Mouse (Mus musculus) liver, embryonic 11.5 days (tissue): ENCODE measurements at regions not wholly inside any gene's neighbourhood (a gene's known extent, or its start where the extent isn't known, plus 50 kb on each side); places are given as distances from the start of the nearest gene placed in this dataset.

Experiments used
- ATAC-seq: fragments of 200-750 bp; cut with Nextera tagmentation; replicated peaks from 2 replicates; pipeline ENCODE4 v1.8.0; 2017; ENCODE audit warnings: moderate number of reproducible peaks, mild to moderate bottlenecking, moderate TSS enrichment, moderate library complexity; ENCODE audit not compliant: low FRiP score
- DNase-seq: peaks from one replicate; pipeline ENCODE4 v3.0.0-alpha.2; 2017; ENCODE audit warnings: low spot score
- H3K27ac ChIP-seq: fragments of 300-500 bp; sonication (generic); 2 replicates; pipeline ENCODE4 v1.5.1; 2014; ENCODE audit warnings: mild to moderate bottlenecking, low read depth, low read length, control low read depth
- H3K27me3 ChIP-seq: fragments of 300-500 bp; sonication (generic); replicated peaks from 2 replicates; pipeline ENCODE4 v1.6.1; 2014; ENCODE audit warnings: low read length, mixed read lengths; ENCODE audit not compliant: control insufficient read depth, insufficient read depth
- H3K36me3 ChIP-seq: fragments of 300-500 bp; sonication (generic); 2 replicates; pipeline ENCODE4 v1.6.1; 2014; ENCODE audit warnings: mild to moderate bottlenecking, low read length, moderate library complexity, mixed read lengths; ENCODE audit not compliant: control insufficient read depth, insufficient read depth
- H3K4me1 ChIP-seq: fragments of 300-500 bp; sonication (generic); replicated peaks from 2 replicates; pipeline ENCODE4 v1.6.1; 2014; ENCODE audit warnings: low read length, mixed read lengths; ENCODE audit not compliant: control insufficient read depth, insufficient read depth
- H3K4me2 ChIP-seq: fragments of 300-500 bp; sonication (generic); 2 replicates; pipeline ENCODE4 v1.6.1; 2014; ENCODE audit warnings: mild to moderate bottlenecking, control low read depth, moderate library complexity
- H3K4me3 ChIP-seq: fragments of 300-500 bp; sonication (generic); 2 replicates; pipeline ENCODE4 v1.5.1; 2014; ENCODE audit warnings: low read depth, low read length, control low read depth
- H3K9ac ChIP-seq: fragments of 300-500 bp; sonication (generic); 2 replicates; pipeline ENCODE4 v1.6.1; 2014; ENCODE audit warnings: low read depth, low read length, control low read depth
- H3K9me3 ChIP-seq: fragments of 300-500 bp; sonication (generic); 2 replicates; pipeline ENCODE4 v1.6.1; 2016; ENCODE audit warnings: low read length, inconsistent platforms, mixed read lengths; ENCODE audit not compliant: control insufficient read depth
- WGBS: fragments of 180-500 bp; shearing (Covaris S2); extraction: QIAGEN DNeasy Blood & Tissue Kit; methylation state at CpG from one replicate; pipeline ENCODE4 v1.1.7; 2014; 5-methylcytosine and 5-hydroxymethylcytosine counted together

GRCm38 (mm10) chr13:37507146-37507545 is 162.1 kb downstream of the Ly86 start:
- Histone ChIP-seq H3K4me3 (no peak overlapping the region), H3K9ac (no peak overlapping the region), H3K27me3 (no peaks in the 10 kb centered on the region), H3K9me3 (no peaks in the 10 kb centered on the region), H3K4me1 (peaks cover 31% of the 10 kb centered on the region), H3K4me2 (no peak overlapping the region), H3K36me3 (no peaks in the 10 kb centered on the region), H3K27ac (no peak overlapping the region)
- ATAC-seq (no peak), DNase-seq (no peak)
- 67% methylated on average over 5 of the region's 5 CpGs for WGBS

- peaks cover 31% of the 10 kb centered on the region for H3K4me1 ChIP-seq
- WGBS = 26% methylated on average over 19 of the region's 19 CpGs
- no peaks in the 10 kb centered on the region for H3K9me3 ChIP-seq
- ATAC-seq = no peak; the same call in 1 of the 2 replicates
- no peak overlapping the region; the same call in 1 of the 2 replicates for H3K9ac ChIP-seq
- H3K27me3 ChIP-seq = no peaks in the 10 kb centered on the region
- peak overlapping the region; percentile 68 for H3K27ac ChIP-seq
- no peak overlapping the region for H3K4me3 ChIP-seq
- DNase-seq = peak; percentile 48
- no peaks in the 10 kb centered on the region for H3K36me3 ChIP-seq
- peak overlapping the region; percentile 56 for H3K4me2 ChIP-seq
These were observed 163.7 kb downstream of the Ly86 start for GRCm38 (mm10) chr13:37508385-37509351.

- Histone ChIP-seq H3K27ac (peak overlapping the region; percentile 73), H3K36me3 (no peaks in the 10 kb centered on the region), H3K4me1 (peaks cover 32% of the 10 kb centered on the region), H3K4me2 (peak overlapping the region; percentile 56), H3K9me3 (no peaks in the 10 kb centered on the region), H3K9ac (no peak overlapping the region; the same call in 1 of the 2 replicates), H3K27me3 (no peaks in the 10 kb centered on the region), H3K4me3 (no peak overlapping the region)
- ATAC-seq (peak; percentile 91), DNase-seq (peak; percentile 66)
- WGBS = 2% methylated on average over 12 of the region's 12 CpGs
These were observed 164.4 kb downstream of the Ly86 start for GRCm38 (mm10) chr13:37509352-37509851.

- no peaks in the 10 kb centered on the region for H3K9me3 ChIP-seq
- no peak overlapping the region for H3K9ac ChIP-seq
- DNase-seq (no peak), ATAC-seq (no peak)
- H3K27me3 ChIP-seq = no peaks in the 10 kb centered on the region
- WGBS = 74% methylated on average over 6 of the region's 6 CpGs
- peaks cover 35% of the 10 kb centered on the region for H3K4me1 ChIP-seq
- H3K27ac ChIP-seq = peak overlapping the region; percentile 73; the same call in 1 of the 2 replicates
- no peaks in the 10 kb centered on the region for H3K36me3 ChIP-seq
- H3K4me2 ChIP-seq = no peak overlapping the region
- no peak overlapping the region for H3K4me3 ChIP-seq
These were observed 165.5 kb downstream of the Ly86 start for GRCm38 (mm10) chr13:37510511-37510910.

GRCm38 (mm10) chr13:37511006-37511405 is 166.0 kb downstream of the Ly86 start:
- H3K27ac ChIP-seq = no peak overlapping the region
- ATAC-seq = no peak
- H3K4me3 ChIP-seq = no peak overlapping the region
- DNase-seq = no peak
- H3K4me1 ChIP-seq = peaks cover 32% of the 10 kb centered on the region
- no peaks in the 10 kb centered on the region for H3K27me3 ChIP-seq
- H3K36me3 ChIP-seq = no peaks in the 10 kb centered on the region
- H3K4me2 ChIP-seq = no peak overlapping the region
- 73% methylated on average over 6 of the region's 6 CpGs for WGBS
- H3K9me3 ChIP-seq = no peaks in the 10 kb centered on the region
- no peak overlapping the region for H3K9ac ChIP-seq

- Histone ChIP-seq H3K4me2 (no peak overlapping the region), H3K27ac (no peak overlapping the region), H3K9me3 (no peaks in the 10 kb centered on the region), H3K4me3 (no peak overlapping the region), H3K36me3 (no peaks in the 10 kb centered on the region), H3K4me1 (peaks cover 28% of the 10 kb centered on the region), H3K27me3 (no peaks in the 10 kb centered on the region), H3K9ac (no peak overlapping the region)
- 81% methylated on average over 4 of the region's 4 CpGs for WGBS
- ATAC-seq (no peak), DNase-seq (no peak)
These were observed 166.4 kb downstream of the Ly86 start for GRCm38 (mm10) chr13:37511406-37511805.

GRCm38 (mm10) chr13:37512781-37513180 is 167.8 kb downstream of the Ly86 start:
- Histone ChIP-seq H3K4me3 (no peak overlapping the region), H3K9me3 (no peaks in the 10 kb centered on the region), H3K4me2 (no peak overlapping the region), H3K9ac (no peak overlapping the region), H3K27me3 (no peaks in the 10 kb centered on the region), H3K36me3 (no peaks in the 10 kb centered on the region), H3K27ac (no peak overlapping the region), H3K4me1 (peaks cover 28% of the 10 kb centered on the region)
- ATAC-seq (no peak), DNase-seq (no peak)
- 67% methylated on average over 3 of the region's 3 CpGs for WGBS

GRCm38 (mm10) chr13:37513206-37513904 is 168.3 kb downstream of the Ly86 start:
- Histone ChIP-seq H3K9ac (no peak overlapping the region), H3K4me3 (no peak overlapping the region), H3K4me2 (peak overlapping the region; percentile 41), H3K4me1 (peaks cover 27% of the 10 kb centered on the region), H3K9me3 (no peaks in the 10 kb centered on the region), H3K27me3 (no peaks in the 10 kb centered on the region), H3K27ac (peak overlapping the region; percentile 60; the same call in 1 of the 2 replicates), H3K36me3 (no peaks in the 10 kb centered on the region)
- WGBS = 21% methylated on average over 2 of the region's 2 CpGs
- DNase-seq = no peak
- ATAC-seq = no peak
